Mouse (Mus musculus) embryo, embryonic 11.5 days (tissue): ENCODE measurements around the gene Olfr684.

ENCODE experiments used
- DNase-seq: peaks from one replicate; pipeline ENCODE4 v3.0.0-alpha.2; 2012; ENCODE audit warnings: low read depth, low spot score

Olfr684 gene

GRCm38 (mm10) chr7:105163553-105163952 is at the start of gene Olfr684:
Olfr684 (minus strand) TSS chr7:105163653.
- no peak for DNase-seq

- no peak for DNase-seq
Observed at GRCm38 (mm10) chr7:105207385-105207784, 43.9 kb upstream of the Olfr684 start, which contains the start of gene Olfr686. Olfr686 (minus strand) TSS chr7:105207485.

- no peak for DNase-seq
Observed at GRCm38 (mm10) chr7:105185912-105186311, 22.5 kb upstream of the Olfr684 start, which contains the start of gene Olfr685. Olfr685 (minus strand) TSS chr7:105186012.

- DNase-seq, result no peak
Observed at GRCm38 (mm10) chr7:105170773-105171172, 7.3 kb upstream of the Olfr684 start.

GRCm38 (mm10) chr7:105146912-105147311 is 16.5 kb downstream of the Olfr684 start, which contains the start of gene Olfr683:
Olfr683 (minus strand) TSS chr7:105147012.
- DNase-seq, result no peak

- DNase-seq, result no peak
Observed at GRCm38 (mm10) chr7:105141275-105141674, 22.2 kb downstream of the Olfr684 start.

GRCm38 (mm10) chr7:105116536-105116935 is 46.9 kb downstream of the Olfr684 start, which contains the start of gene Olfr681:
Olfr681 (plus strand) TSS chr7:105116836.
- DNase-seq, result no peak
